Mouse (Mus musculus) Patski (cell line): Measurements from ENCODE around the gene Bloc1s4. TPM values are rescaled to one million over a fixed set of nuclear protein-coding genes. Genes with fewer than 3 reads are reported as not detected.

Experiments used
- ATAC-seq: fragments of 100-300 bp; one replicate; pipeline ENCODE4 v1.8.0; 2021
- CTCF ChIA-PET: fragments of 350-600 bp; sonication (Branson Sonifier 250); formaldehyde crosslinking; loops from one replicate; lab custom pipeline; 2022; ENCODE audit warnings: inconsistent platforms; lab: Charles Lee
- POLR2A ChIA-PET: fragments of 350-600 bp; sonication (Branson Sonifier 250); formaldehyde crosslinking; loops from one replicate; lab custom pipeline; 2022; ENCODE audit warnings: antibody characterized with exemption, inconsistent platforms; lab: Charles Lee
- DNase-seq: peaks from one replicate; pipeline ENCODE4 v3.0.0-alpha.2; 2011; ENCODE audit warnings: low read depth, low spot score
- H3K27me3 ChIP-seq: fragments of 371-371 bp; one replicate; pipeline ENCODE4 v1.5.1; 2021
- CTCF ChIP-seq: fragments of 100-300 bp; IDR thresholded peaks from one replicate; pipeline ENCODE4 v1.5.1; 2021
- in situ Hi-C: fragments of 300-500 bp; cut with MboI; formaldehyde crosslinking; loops from 3 replicates; pipeline ENCODE4 v1.11.1; 2018; ENCODE audit warnings: low pct_unique_long_range_greater_than_20kb, mixed read lengths
- polyA plus RNA-seq: library from polyadenylated mRNA; unstranded; gene quantifications from one replicate; pipeline ENCODE4 v1.2.3, GENCODE M21; 2021

The Bloc1s4 gene
- polyA plus RNA-seq, 1 experiment from 2014 or later, result 25.5 TPM

GRCm38 (mm10) chr5:36711863-36712262 lies 36.6 kb downstream of the Bloc1s4 start:
- no peak for TF ChIP-seq CTCF
- DNase-seq, result no peak

GRCm38 (mm10) chr5:36705792-36706191 lies 42.7 kb downstream of the Bloc1s4 start:
- POLR2A ChIA-PET, result no interaction called here
- in situ Hi-C loops, result no loop called here
- DNase-seq (no peak), ATAC-seq (no peak)
- TF ChIP-seq CTCF, result no peak
- H3K27me3 ChIP-seq, result no peaks in the 10 kb centered on the region
- CTCF ChIA-PET, result no interaction called here

More at GRCm38 (mm10) chr5:36711863-36712262, 36.6 kb downstream of the Bloc1s4 start:
- POLR2A ChIA-PET, result interaction anchor here (0.7 to 1.8 kb wide), 6 partner anchors 11 to 132 kb away, joined by 3 to 7 read pairs (median 4); partner anchors contain the start of gene D5Ertd579e
- H3K27me3 ChIP-seq, result no peaks in the 10 kb centered on the region
- in situ Hi-C loops, result no loop called here
- no peak for ATAC-seq
- CTCF ChIA-PET, result interaction anchor here (1.6 to 6.8 kb wide), 4 partner anchors 11 to 27 kb away, joined by 5 to 52 read pairs (median 16); no protein-coding TSS in a partner anchor

- in situ Hi-C loops, result no loop called here
- no peaks in the 10 kb centered on the region for H3K27me3 ChIP-seq
- DNase-seq (no peak), ATAC-seq (no peak)
- CTCF ChIA-PET, result interaction anchor here (1.5 kb wide), 1 partner anchor 10 kb away, joined by 3 read pairs; no protein-coding TSS in a partner anchor
- TF ChIP-seq CTCF, result no peak
- POLR2A ChIA-PET, result no interaction called here
Measured at GRCm38 (mm10) chr5:36705390-36705789, 43.1 kb downstream of the Bloc1s4 start.

- no peak for TF ChIP-seq CTCF
- H3K27me3 ChIP-seq, result no peaks in the 10 kb centered on the region
- ChIA-PET CTCF (interaction anchor here (1.5 kb wide), 1 partner anchor 11 kb away, joined by 3 read pairs; no protein-coding TSS in a partner anchor), POLR2A (no interaction called here)
- no peak for DNase-seq
- in situ Hi-C loops, result no loop called here
- ATAC-seq, result no peak
Measured at GRCm38 (mm10) chr5:36704684-36705083, 43.8 kb downstream of the Bloc1s4 start.

GRCm38 (mm10) chr5:36700939-36701620 lies 47.4 kb downstream of the Bloc1s4 start:
- CTCF ChIA-PET, result interaction anchor here (1.4 kb wide), 1 partner anchor 10 kb away, joined by 5 read pairs; no protein-coding TSS in a partner anchor

GRCm38 (mm10) chr5:36698689-36699088 lies 49.8 kb downstream of the Bloc1s4 start:
- no peak for TF ChIP-seq CTCF
- DNase-seq (no peak), ATAC-seq (no peak)
- CTCF ChIA-PET, result interaction anchor here (1.3 to 2.2 kb wide), 5 partner anchors 13 to 100 kb away, joined by 3 to 7 read pairs (median 5); no protein-coding TSS in a partner anchor
- in situ Hi-C loops, result loop anchor here (5.0 kb wide), 1 partner anchor 39 kb away; no protein-coding TSS in a partner anchor
- POLR2A ChIA-PET, result interaction anchor here (0.6 to 1.2 kb wide), 5 partner anchors 14 to 1092 kb away, joined by 3 to 7 read pairs (median 4); no protein-coding TSS in a partner anchor
- H3K27me3 ChIP-seq, result no peaks in the 10 kb centered on the region

More at GRCm38 (mm10) chr5:36700939-36701620, 47.4 kb downstream of the Bloc1s4 start:
- ATAC-seq (no peak), DNase-seq (no peak)
- POLR2A ChIA-PET, result no interaction called here
- no peaks in the 10 kb centered on the region for H3K27me3 ChIP-seq
- in situ Hi-C loops, result no loop called here
- no peak for TF ChIP-seq CTCF

- ChIA-PET POLR2A (interaction anchor here (0.6 to 1.2 kb wide), 5 partner anchors 13 to 1092 kb away, joined by 3 to 7 read pairs (median 4); no protein-coding TSS in a partner anchor), CTCF (interaction anchor here (1.3 to 2.2 kb wide), 5 partner anchors 14 to 99 kb away, joined by 3 to 7 read pairs (median 5); no protein-coding TSS in a partner anchor)
- no peak for TF ChIP-seq CTCF
- no peaks in the 10 kb centered on the region for H3K27me3 ChIP-seq
- DNase-seq (no peak), ATAC-seq (no peak)
- in situ Hi-C loops, result loop anchor here (5.0 kb wide), 1 partner anchor 39 kb away; no protein-coding TSS in a partner anchor
Measured at GRCm38 (mm10) chr5:36698067-36698670, 50.3 kb downstream of the Bloc1s4 start.

Other genes with a start within 250 kb of the Bloc1s4 start
- gene Tbc1d14, start 155.4 kb downstream of the Bloc1s4 start, polyA plus RNA-seq, result 49.8 TPM
- gene D5Ertd579e, start 52.6 kb downstream of the Bloc1s4 start, polyA plus RNA-seq, result 71.5 TPM
- gene Mrfap1, start 48.1 kb upstream of the Bloc1s4 start, polyA plus RNA-seq, result 434 TPM
- 46.9 TPM for gene Man2b2, start 82.0 kb upstream of the Bloc1s4 start, polyA plus RNA-seq
- 0.03 TPM for gene Ppp2r2c, start 119.9 kb upstream of the Bloc1s4 start, polyA plus RNA-seq
- 46.7 TPM for gene Wfs1, start 240.6 kb upstream of the Bloc1s4 start, polyA plus RNA-seq